Mouse (Mus musculus): ENCODE data around the gene Ubp1.

The Ubp1 gene

GRCm38 (mm10) chr9:113969399-113969798 is 38.7 kb downstream of the Ubp1 start:
- CTCF ChIA-PET = no interaction called here

- CTCF ChIA-PET = no interaction called here
These were observed 39.3 kb downstream of the Ubp1 start for GRCm38 (mm10) chr9:113970041-113970440.

- CTCF ChIA-PET = no interaction called here
These were observed 40.9 kb downstream of the Ubp1 start for GRCm38 (mm10) chr9:113971615-113972014.

- CTCF ChIA-PET = no interaction called here
These were observed 43.1 kb downstream of the Ubp1 start for GRCm38 (mm10) chr9:113973857-113974256.

- CTCF ChIA-PET = no interaction called here
These were observed 44.2 kb downstream of the Ubp1 start for GRCm38 (mm10) chr9:113974945-113975344.

- CTCF ChIA-PET = no interaction called here
These were observed 44.7 kb downstream of the Ubp1 start for GRCm38 (mm10) chr9:113975442-113975841.

- CTCF ChIA-PET = no interaction called here
These were observed 45.5 kb downstream of the Ubp1 start for GRCm38 (mm10) chr9:113976264-113976663.

GRCm38 (mm10) chr9:113977225-113977840 is 46.6 kb downstream of the Ubp1 start:
- CTCF ChIA-PET = no interaction called here

- CTCF ChIA-PET = no interaction called here
These were observed 47.9 kb downstream of the Ubp1 start for GRCm38 (mm10) chr9:113978656-113979055.

- CTCF ChIA-PET = no interaction called here
These were observed 48.6 kb downstream of the Ubp1 start for GRCm38 (mm10) chr9:113979356-113979755.

GRCm38 (mm10) chr9:113981099-113981880 is 50.6 kb downstream of the Ubp1 start:
- CTCF ChIA-PET = no interaction called here

GRCm38 (mm10) chr9:113982451-113982850 is 51.7 kb downstream of the Ubp1 start:
- CTCF ChIA-PET = no interaction called here

- CTCF ChIA-PET = no interaction called here
These were observed 52.3 kb downstream of the Ubp1 start for GRCm38 (mm10) chr9:113982883-113983670.

- CTCF ChIA-PET = no interaction called here
These were observed 54.3 kb downstream of the Ubp1 start for GRCm38 (mm10) chr9:113984946-113985620.

GRCm38 (mm10) chr9:113990547-113991248 is 60.0 kb downstream of the Ubp1 start:
- CTCF ChIA-PET = interaction anchor here (0.7 kb wide), 1 partner anchor 144 kb away, joined by 3 read pairs; no protein-coding TSS in a partner anchor

- CTCF ChIA-PET = no interaction called here
These were observed 62.1 kb downstream of the Ubp1 start for GRCm38 (mm10) chr9:113992810-113993209.

GRCm38 (mm10) chr9:113998311-113998710 is 67.6 kb downstream of the Ubp1 start:
- CTCF ChIA-PET = no interaction called here

- CTCF ChIA-PET = no interaction called here
These were observed 76.1 kb downstream of the Ubp1 start for GRCm38 (mm10) chr9:114006801-114007200.

GRCm38 (mm10) chr9:114007850-114008350 is 77.2 kb downstream of the Ubp1 start:
- CTCF ChIA-PET = no interaction called here

- CTCF ChIA-PET = no interaction called here
These were observed 78.8 kb downstream of the Ubp1 start for GRCm38 (mm10) chr9:114009526-114009925.

GRCm38 (mm10) chr9:114011203-114011602 is 80.5 kb downstream of the Ubp1 start:
- CTCF ChIA-PET = no interaction called here

Measured in spleen, embryonic (tissue).